Mouse (Mus musculus) heart, adult 2 months (tissue): Measurements from ENCODE around the gene Camkmt. TPM values are rescaled to one million over a fixed set of nuclear protein-coding genes. Genes with fewer than 3 reads are reported as not detected.

Experiments
- DNase-seq, 2 experiments: peaks; one replicate each; pipeline ENCODE4 v3.0.0; 2021
- H3K27ac ChIP-seq: fragments of 200-600 bp; 2 replicates; pipeline ENCODE4 v1.8.1; 2022
- H3K27me3 ChIP-seq: fragments of 200-500 bp; 2 replicates; pipeline ENCODE4 v1.6.1; 2012; ENCODE audit warnings: mild to moderate bottlenecking, low read length, inconsistent platforms, mixed read lengths; ENCODE audit not compliant: control insufficient read depth, insufficient read depth
- H3K36me3 ChIP-seq: fragments of 200-500 bp; 2 replicates; pipeline ENCODE4 v1.6.1; 2012; ENCODE audit warnings: low read length, inconsistent platforms; ENCODE audit not compliant: control insufficient read depth, insufficient read depth
- H3K4me1 ChIP-seq: fragments of 200-500 bp; 2 replicates; pipeline ENCODE4 v1.6.1; 2011; ENCODE audit warnings: low read length; ENCODE audit not compliant: control insufficient read depth, insufficient read depth
- H3K4me3 ChIP-seq: fragments of 200-600 bp; 2 replicates; pipeline ENCODE4 v1.8.1; 2022
- H3K79me2 ChIP-seq: fragments of 200-500 bp; replicated peaks from 2 replicates; pipeline ENCODE4 v1.6.1; 2012; ENCODE audit warnings: mild to moderate bottlenecking, inconsistent platforms, low read length, moderate library complexity, mixed read lengths; ENCODE audit not compliant: control insufficient read depth, insufficient read depth
- H3K9ac ChIP-seq: fragments of 200-500 bp; 2 replicates; pipeline ENCODE4 v1.6.1; 2012; ENCODE audit warnings: low read depth, mild to moderate bottlenecking, control low read depth, inconsistent platforms, low read length, mixed read lengths
- CTCF ChIP-seq: fragments of 200-600 bp; IDR thresholded peaks from 2 replicates; pipeline ENCODE4 v1.8.1; 2022; ENCODE audit warnings: antibody characterized with exemption, mild to moderate bottlenecking, moderate library complexity
- EP300 ChIP-seq: fragments of 200-500 bp; IDR thresholded peaks from 2 replicates; pipeline ENCODE4 v1.6.1; 2011; ENCODE audit warnings: low read depth, low read length, control low read depth; ENCODE audit not compliant: insufficient read depth
- POLR2A ChIP-seq: fragments of 200-500 bp; IDR thresholded peaks from 2 replicates; pipeline ENCODE4 v1.6.1; 2011; ENCODE audit warnings: mild to moderate bottlenecking, low read depth, low read length, control low read depth; ENCODE audit not compliant: insufficient read depth
- WGBS: fragments of 180-500 bp; shearing (Covaris S2); methylation state at CpG from one replicate; pipeline ENCODE4 v1.1.7; 2018; 5-methylcytosine and 5-hydroxymethylcytosine counted together
- intact Hi-C: fragments of 180-260 bp; cut with DNase I; formaldehyde crosslinking; loops from one replicate; pipeline ENCODE4 v1.15.1; 2025
- polyA plus RNA-seq: library from polyadenylated mRNA; depleted of rRNA; stranded (reverse); fragments of >200 nt; gene quantifications from 2 replicates; pipeline ENCODE4 v1.2.3, GENCODE M21; 2012
- total RNA-seq, 2 experiments: library from RNA; stranded (reverse); gene quantifications; 2 replicates each; pipeline ENCODE4 v1.2.3; 2021

The Camkmt gene
- total and polyA plus RNA-seq, 3 experiments: 1.1 to 4.2 (median 3.5) TPM

DNA sequence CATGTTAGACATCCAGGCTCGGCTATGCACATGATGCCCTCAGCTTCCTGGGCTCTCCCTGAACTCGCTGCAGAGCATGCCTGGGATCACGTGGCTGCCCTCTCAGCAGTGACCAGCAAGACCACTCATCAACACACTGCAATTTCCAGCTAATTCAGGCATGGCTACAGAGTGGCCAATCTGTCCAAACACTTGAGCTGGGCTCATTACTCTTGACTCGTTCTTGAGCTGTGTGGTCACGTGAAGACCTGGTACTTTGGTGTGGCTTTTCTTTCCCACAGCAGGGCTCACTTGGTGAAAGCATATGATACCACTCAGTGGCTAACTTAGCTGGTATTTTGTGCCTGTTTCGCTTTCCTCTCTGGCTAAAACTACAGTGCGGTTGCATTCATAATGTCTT is 282.2 kb downstream of the Camkmt start:
- Histone ChIP-seq H3K36me3 (no peaks in the 10 kb centered on the region), H3K27ac (no peak overlapping the region), H3K79me2 (no peaks in the 10 kb centered on the region), H3K4me1 (no peaks in the 10 kb centered on the region; the same call in 1 of the 2 replicates), H3K27me3 (no peaks in the 10 kb centered on the region), H3K4me3 (no peak overlapping the region), H3K9ac (no peak overlapping the region)
- TF ChIP-seq EP300 (no peak), POLR2A (no peak), CTCF (no peak)
- WGBS: 83% methylated on average over 7 of the region's 7 CpGs
- no peak for DNase-seq
- intact Hi-C loops: no loop called here

DNA sequence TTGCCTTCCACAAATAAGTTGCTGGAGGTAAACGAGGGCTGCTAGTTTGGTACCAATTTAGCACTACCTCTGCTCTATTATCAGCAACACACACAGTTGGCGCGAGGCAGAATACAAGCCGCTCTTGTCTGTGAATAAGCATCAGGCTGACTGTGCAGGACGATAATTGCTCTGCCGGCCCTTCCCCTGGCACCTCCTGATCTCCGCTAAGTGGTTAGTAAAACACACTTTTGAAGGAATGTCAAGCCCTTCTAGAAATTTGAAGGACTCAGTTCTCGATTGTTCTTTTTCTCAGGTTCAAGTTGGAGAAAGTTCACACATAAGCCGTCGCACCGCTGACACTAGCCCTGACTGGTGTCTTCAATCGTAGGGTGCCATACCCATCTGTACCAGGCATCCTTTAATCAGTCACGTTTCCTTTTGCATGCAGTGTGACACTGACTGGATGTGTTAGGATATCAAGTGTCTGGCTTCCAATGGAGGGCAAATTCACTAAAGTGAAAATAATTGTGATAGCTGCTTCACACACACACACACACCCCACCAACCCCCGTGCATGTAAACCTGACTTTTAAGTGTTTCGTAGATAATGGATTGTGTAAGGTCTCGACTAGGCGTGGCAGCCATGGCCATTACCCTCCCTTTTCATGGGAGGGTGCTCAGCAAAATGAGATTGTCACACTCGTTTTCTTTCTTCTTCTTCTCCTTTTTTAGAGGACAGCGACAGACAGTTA is 283.9 kb downstream of the Camkmt start:
- Histone ChIP-seq H3K36me3 (no peaks in the 10 kb centered on the region), H3K79me2 (no peaks in the 10 kb centered on the region), H3K4me1 (no peaks in the 10 kb centered on the region; the same call in 1 of the 2 replicates), H3K27me3 (no peaks in the 10 kb centered on the region), H3K27ac (no peak overlapping the region), H3K9ac (no peak overlapping the region), H3K4me3 (no peak overlapping the region)
- DNase-seq: no peak
- intact Hi-C loops: no loop called here
- no peak for TF ChIP-seq EP300
- TF ChIP-seq POLR2A: no peak
- no peak for TF ChIP-seq CTCF
- WGBS: 66% methylated on average over 19 of the region's 19 CpGs

DNA sequence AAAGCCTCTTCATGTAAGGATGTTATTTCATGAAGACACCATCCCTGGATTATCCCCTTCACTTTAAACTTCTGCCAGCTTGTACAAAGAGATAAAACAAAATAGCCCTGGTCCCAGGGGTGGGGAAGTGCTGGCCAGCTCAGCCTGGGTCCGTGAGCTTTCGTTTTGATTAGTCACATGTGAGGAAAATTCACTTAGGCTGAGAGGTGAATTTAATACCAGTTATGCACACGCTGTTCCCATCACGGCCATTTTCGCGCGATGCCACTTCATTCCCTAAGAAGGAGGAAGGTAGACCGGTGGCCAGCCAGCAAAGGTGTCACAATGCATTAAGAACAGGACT is 284.5 kb downstream of the Camkmt start:
- no peaks in the 10 kb centered on the region for H3K36me3 ChIP-seq
- no peaks in the 10 kb centered on the region; the same call in 1 of the 2 replicates for H3K4me1 ChIP-seq
- no peak overlapping the region for H3K9ac ChIP-seq
- H3K4me3 ChIP-seq: no peak overlapping the region
- DNase-seq: no peak
- H3K27ac ChIP-seq: no peak overlapping the region
- no peaks in the 10 kb centered on the region for H3K79me2 ChIP-seq
- intact Hi-C loops: no loop called here
- WGBS: 53% methylated on average over 8 of the region's 8 CpGs
- H3K27me3 ChIP-seq: no peaks in the 10 kb centered on the region
- no peak for TF ChIP-seq EP300
- TF ChIP-seq POLR2A: no peak
- no peak for TF ChIP-seq CTCF

DNA sequence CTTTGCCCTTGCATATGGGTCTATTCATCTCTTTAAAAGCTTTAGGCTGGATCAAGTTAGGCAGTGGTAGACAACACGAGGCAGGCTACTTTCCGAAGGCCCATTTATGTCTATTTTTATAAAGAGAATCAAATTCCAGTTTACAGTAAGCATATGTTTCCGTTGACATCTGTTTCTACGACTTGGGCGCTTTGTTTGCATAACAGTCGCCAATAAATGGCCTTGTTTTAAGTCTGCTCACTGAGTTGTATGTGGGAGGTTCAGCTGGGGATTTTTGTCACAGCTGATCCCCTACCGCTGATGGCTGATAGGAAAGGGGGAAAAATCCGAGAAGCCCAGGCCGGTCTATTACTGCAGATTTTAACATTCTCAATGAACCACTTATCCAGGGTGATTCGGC is 285.2 kb downstream of the Camkmt start:
- intact Hi-C loops: no loop called here
- Histone ChIP-seq H3K36me3 (no peaks in the 10 kb centered on the region), H3K9ac (no peak overlapping the region), H3K27ac (no peak overlapping the region), H3K79me2 (no peaks in the 10 kb centered on the region), H3K4me1 (no peaks in the 10 kb centered on the region; the same call in 1 of the 2 replicates), H3K4me3 (no peak overlapping the region), H3K27me3 (no peaks in the 10 kb centered on the region)
- 36% methylated on average over 10 of the region's 10 CpGs for WGBS
- TF ChIP-seq CTCF (no peak), EP300 (no peak), POLR2A (no peak)
- no peak for DNase-seq

DNA sequence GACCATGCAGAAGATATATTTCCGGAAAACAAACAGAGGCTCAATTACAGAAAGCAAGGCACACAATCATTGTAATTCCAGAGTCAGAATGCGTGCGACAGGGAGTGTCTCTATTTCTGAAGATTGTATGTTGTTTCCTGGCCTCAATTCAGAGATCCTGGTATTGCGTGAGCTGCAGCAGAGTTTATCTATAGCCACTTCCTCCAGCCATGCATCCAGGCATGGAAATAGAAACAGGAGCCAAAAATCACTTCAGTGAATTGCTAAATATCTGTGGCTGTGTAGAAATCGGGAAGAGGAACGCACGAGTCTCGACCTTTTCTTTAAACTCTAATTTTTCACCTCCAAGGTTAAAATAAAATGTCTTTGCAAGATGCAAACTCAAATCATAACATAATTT is 287.1 kb downstream of the Camkmt start:
- H3K4me3 ChIP-seq: no peak overlapping the region
- no peaks in the 10 kb centered on the region for H3K36me3 ChIP-seq
- no peaks in the 10 kb centered on the region; the same call in 1 of the 2 replicates for H3K4me1 ChIP-seq
- DNase-seq: no peak
- H3K79me2 ChIP-seq: no peaks in the 10 kb centered on the region
- TF ChIP-seq CTCF: no peak
- TF ChIP-seq EP300: no peak
- no peak for TF ChIP-seq POLR2A
- H3K27ac ChIP-seq: no peak overlapping the region
- 35% methylated on average over 8 of the region's 8 CpGs for WGBS
- intact Hi-C loops: no loop called here
- H3K27me3 ChIP-seq: no peaks in the 10 kb centered on the region
- H3K9ac ChIP-seq: no peak overlapping the region

DNA sequence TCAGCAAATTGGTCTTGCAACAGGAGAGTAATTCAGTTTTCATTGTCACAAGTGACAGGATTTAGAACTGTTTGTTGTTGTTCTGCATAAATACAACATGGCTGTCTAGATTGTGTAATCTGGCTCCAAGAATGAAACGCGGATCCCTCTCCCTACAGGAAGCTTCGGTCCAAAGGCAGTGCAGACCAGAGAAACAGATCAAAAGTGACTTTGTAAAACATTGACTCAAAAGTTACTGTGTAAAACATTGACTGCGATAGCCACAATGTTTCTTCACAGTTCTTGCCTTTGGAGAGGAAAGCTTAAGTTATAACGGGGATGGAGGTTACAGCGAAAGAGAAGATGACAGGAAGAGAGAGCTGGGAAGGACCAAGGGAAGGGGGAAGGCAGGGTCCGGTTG is 288.7 kb downstream of the Camkmt start:
- Histone ChIP-seq H3K27me3 (no peaks in the 10 kb centered on the region), H3K36me3 (no peaks in the 10 kb centered on the region), H3K27ac (no peak overlapping the region), H3K4me1 (no peaks in the 10 kb centered on the region; the same call in 1 of the 2 replicates), H3K9ac (no peak overlapping the region), H3K79me2 (no peaks in the 10 kb centered on the region), H3K4me3 (no peak overlapping the region)
- TF ChIP-seq POLR2A: no peak
- no peak for TF ChIP-seq EP300
- no peak for TF ChIP-seq CTCF
- 89% methylated on average over 7 of the region's 7 CpGs for WGBS
- DNase-seq: no peak
- intact Hi-C loops: no loop called here
